Mouse (Mus musculus) midbrain, postnatal 0 days (tissue): Measurements from ENCODE around the gene Nphp4. TPM values are rescaled to one million over a fixed set of nuclear protein-coding genes. Genes with fewer than 3 reads are reported as not detected.

ENCODE experiments used
- ATAC-seq: fragments of 200-750 bp; cut with Nextera tagmentation; 2 replicates; pipeline ENCODE4 v1.8.0; 2017; ENCODE audit warnings: moderate number of reproducible peaks, mild to moderate bottlenecking, moderate TSS enrichment, moderate library complexity; ENCODE audit not compliant: low FRiP score
- DNase-seq: peaks from one replicate; pipeline ENCODE4 v3.0.0-alpha.2; 2015; ENCODE audit warnings: low spot score
- H3K27ac ChIP-seq: fragments of 300-500 bp; sonication (generic); 2 replicates; pipeline ENCODE4 v1.5.1; 2014; ENCODE audit warnings: low read depth, mild to moderate bottlenecking, low read length, mixed read lengths
- H3K27me3 ChIP-seq: fragments of 300-500 bp; sonication (generic); 2 replicates; pipeline ENCODE4 v1.6.1; 2014; ENCODE audit warnings: low read length, control low read depth, mixed read lengths; ENCODE audit not compliant: insufficient read depth
- H3K36me3 ChIP-seq: fragments of 300-500 bp; sonication (generic); 2 replicates; pipeline ENCODE4 v1.6.1; 2014; ENCODE audit warnings: low read length, control low read depth, mixed read lengths; ENCODE audit not compliant: insufficient read depth
- H3K4me1 ChIP-seq: fragments of 300-500 bp; sonication (generic); 2 replicates; pipeline ENCODE4 v1.6.1; 2014; ENCODE audit warnings: mild to moderate bottlenecking, control low read depth, antibody characterized with exemption, low read length, mixed read lengths; ENCODE audit not compliant: insufficient read depth
- H3K4me2 ChIP-seq: fragments of 300-500 bp; sonication (generic); 2 replicates; pipeline ENCODE4 v1.6.1; 2014; ENCODE audit warnings: low read depth, mild to moderate bottlenecking, low read length, mixed read lengths; ENCODE audit not compliant: poor library complexity, severe bottlenecking
- H3K4me3 ChIP-seq: fragments of 300-500 bp; sonication (generic); 2 replicates; pipeline ENCODE4 v1.5.1; 2014; ENCODE audit warnings: low read depth, mild to moderate bottlenecking, low read length, moderate library complexity
- H3K9ac ChIP-seq: fragments of 300-500 bp; sonication (generic); replicated peaks from 2 replicates; pipeline ENCODE4 v1.6.1; 2014; ENCODE audit warnings: mild to moderate bottlenecking, low read length, moderate library complexity, mixed read lengths; ENCODE audit not compliant: poor library complexity, severe bottlenecking
- H3K9me3 ChIP-seq: fragments of 300-500 bp; sonication (generic); 2 replicates; pipeline ENCODE4 v1.6.1; 2016; ENCODE audit warnings: low read length, control low read depth
- CTCF ChIP-seq: IDR thresholded peaks from 2 replicates; pipeline ENCODE4 v1.5.1; 2016; ENCODE audit warnings: antibody characterized with exemption, mild to moderate bottlenecking
- WGBS: fragments of 180-500 bp; shearing (Covaris S2); extraction: QIAGEN DNeasy Blood & Tissue Kit; methylation state at CpG from one replicate; pipeline ENCODE4 v1.1.7; 2014; 5-methylcytosine and 5-hydroxymethylcytosine counted together
- polyA plus RNA-seq: library from polyadenylated mRNA; unstranded; fragments of >200 nt; fragmentation: Nextera tagmentation; extraction: Ambion mirVana; gene quantifications from 2 replicates; pipeline ENCODE4 v1.2.1, GENCODE M21; 2015
- total RNA-seq: library from RNA; depleted of rRNA; stranded (reverse); fragments of >200 nt; gene quantifications from 2 replicates; pipeline ENCODE4 v1.2.3, GENCODE M21; 2014

The Nphp4 gene
- total and polyA plus RNA-seq, 2 experiments from 2014 or later: 4.8 to 12.1 TPM

DNA sequence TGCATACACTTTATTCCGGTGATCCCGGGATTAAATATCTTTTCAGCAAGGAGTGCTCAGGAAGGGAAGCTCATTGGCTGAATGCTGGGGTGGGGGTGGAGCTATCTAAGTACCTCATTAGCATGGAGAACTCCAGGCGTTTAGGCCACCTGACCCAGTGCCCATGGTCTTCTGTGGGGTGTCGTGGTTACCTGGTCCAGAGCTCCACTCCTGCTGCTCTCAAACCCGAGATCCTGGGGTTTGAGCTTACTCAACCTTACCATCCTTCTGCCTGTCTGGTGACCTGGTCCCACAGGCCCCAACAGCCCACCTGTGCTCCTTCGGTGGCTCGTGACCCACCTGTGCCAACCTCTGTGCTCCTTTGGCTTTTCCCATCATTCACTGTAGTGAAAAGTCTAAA is 38.4 kb downstream of the Nphp4 start:
- Histone ChIP-seq H3K27me3 (no peaks in the 10 kb centered on the region), H3K27ac (no peak overlapping the region), H3K4me3 (no peak overlapping the region), H3K4me1 (no peaks in the 10 kb centered on the region), H3K9ac (no peak overlapping the region), H3K36me3 (peaks cover 8% of the 10 kb centered on the region), H3K4me2 (no peak overlapping the region), H3K9me3 (no peaks in the 10 kb centered on the region)
- no peak for TF ChIP-seq CTCF
- DNase-seq (no peak), ATAC-seq (no peak)
- 68% methylated on average over 7 of the region's 7 CpGs for WGBS

DNA sequence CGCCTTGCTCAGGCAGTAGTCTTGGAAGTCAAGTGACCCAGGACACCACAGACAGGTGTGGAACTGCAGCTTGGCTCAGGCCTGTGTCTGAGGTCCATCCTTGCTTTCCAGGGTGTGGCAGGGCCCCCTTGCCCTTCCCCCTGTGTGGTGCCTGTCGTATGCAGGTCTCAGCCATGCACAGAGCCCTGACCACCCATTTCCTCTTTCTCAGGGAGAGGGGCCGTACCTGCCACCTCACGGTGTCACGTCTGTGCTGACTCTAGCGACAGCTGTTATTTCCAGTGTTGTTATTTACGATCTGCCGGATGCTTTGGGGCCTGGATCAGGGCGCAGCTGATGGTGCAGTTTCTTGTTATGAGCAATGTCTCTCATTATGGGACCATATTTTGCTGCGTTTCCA is 42.6 kb downstream of the Nphp4 start:
- ATAC-seq (no peak), DNase-seq (no peak)
- Histone ChIP-seq H3K27ac (no peak overlapping the region), H3K4me1 (no peaks in the 10 kb centered on the region; the same call in 1 of the 2 replicates), H3K36me3 (peaks cover 8% of the 10 kb centered on the region), H3K9me3 (no peaks in the 10 kb centered on the region), H3K9ac (no peak overlapping the region), H3K4me2 (no peak overlapping the region), H3K4me3 (no peak overlapping the region), H3K27me3 (no peaks in the 10 kb centered on the region)
- no peak for TF ChIP-seq CTCF
- WGBS: 92% methylated on average over 10 of the region's 10 CpGs

DNA sequence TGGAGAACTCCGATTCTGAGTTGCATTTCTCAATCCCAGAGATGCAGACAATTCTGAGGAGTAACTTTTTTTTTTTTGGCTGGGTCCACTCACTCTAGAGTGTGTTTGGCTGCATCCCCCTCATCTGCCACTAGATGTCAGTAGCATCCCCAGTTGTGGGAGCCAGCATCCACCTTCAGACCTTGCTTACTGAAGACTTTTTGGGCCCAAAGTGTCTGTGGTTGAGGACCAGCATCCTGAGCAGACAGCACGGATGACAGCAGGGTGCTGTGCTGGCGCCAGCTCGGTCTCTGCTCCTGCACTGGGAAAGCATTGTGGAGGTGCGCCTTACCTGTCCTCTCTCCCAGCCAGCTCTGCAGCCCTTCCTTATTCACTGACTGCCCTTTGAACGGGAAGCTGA is 43.6 kb downstream of the Nphp4 start:
- 0 out of 2 replicates have a peak, but pooled peaks have one; percentile 41 for ATAC-seq
- DNase-seq: peak; percentile 86
- Histone ChIP-seq H3K4me1 (no peaks in the 10 kb centered on the region; the same call in 1 of the 2 replicates), H3K27me3 (no peaks in the 10 kb centered on the region), H3K27ac (no peak overlapping the region), H3K4me2 (no peak overlapping the region), H3K9ac (no peak overlapping the region), H3K4me3 (no peak overlapping the region), H3K36me3 (peaks cover 12% of the 10 kb centered on the region), H3K9me3 (no peaks in the 10 kb centered on the region)
- 33% methylated on average over 6 of the region's 6 CpGs for WGBS
- peak; percentile 97 for TF ChIP-seq CTCF

DNA sequence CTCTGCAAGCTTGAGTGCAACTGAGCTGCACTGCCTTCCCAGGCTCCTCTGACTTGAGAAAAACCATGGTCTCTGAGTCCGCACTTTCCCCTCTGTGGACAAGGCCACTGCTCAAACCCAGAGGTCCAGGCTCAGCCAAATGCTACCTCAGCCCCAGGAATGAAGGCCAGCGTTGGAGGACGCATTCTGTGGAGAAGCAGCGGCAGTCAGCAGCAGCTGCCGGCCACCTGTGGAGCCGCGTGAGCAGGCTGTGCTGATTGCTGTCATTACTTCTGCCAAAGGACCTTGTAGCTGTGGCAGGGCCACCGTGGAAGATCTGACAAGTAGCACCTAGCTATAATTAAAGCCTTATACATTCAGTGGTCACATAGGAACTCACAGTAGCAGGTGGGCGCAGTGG is 56.4 kb downstream of the Nphp4 start:
- DNase-seq (peak; percentile 58), ATAC-seq (no peak)
- no peak for TF ChIP-seq CTCF
- Histone ChIP-seq H3K27me3 (no peaks in the 10 kb centered on the region), H3K4me2 (no peak overlapping the region), H3K36me3 (0 out of 2 replicates have a peak, but pooled peaks cover 3% of the 10 kb centered on the region), H3K4me1 (no peaks in the 10 kb centered on the region), H3K27ac (no peak overlapping the region), H3K4me3 (no peak overlapping the region), H3K9ac (no peak overlapping the region), H3K9me3 (no peaks in the 10 kb centered on the region)
- WGBS: 61% methylated on average over 9 of the region's 9 CpGs

DNA sequence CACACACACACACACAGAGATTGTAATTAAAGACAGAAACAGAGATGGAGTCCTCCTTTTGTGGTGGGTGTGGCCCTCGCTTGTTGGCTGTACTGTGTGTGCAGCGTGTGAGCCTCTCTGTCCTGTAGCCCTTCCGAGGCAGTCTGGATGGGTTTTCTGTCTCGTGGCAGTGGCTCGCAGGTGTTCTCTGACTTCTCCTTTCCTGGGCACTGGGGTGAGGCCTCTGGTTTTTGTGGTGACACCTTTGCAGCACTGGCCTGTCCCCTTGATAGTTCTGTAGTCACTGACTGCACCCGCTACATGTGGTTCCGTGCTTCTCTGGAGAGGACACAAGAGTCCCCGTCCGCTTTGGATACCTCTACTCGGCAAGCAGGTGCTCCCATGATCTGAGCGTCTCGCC is 63.2 kb downstream of the Nphp4 start:
- H3K4me3 ChIP-seq: no peak overlapping the region
- no peaks in the 10 kb centered on the region for H3K4me1 ChIP-seq
- no peak overlapping the region for H3K27ac ChIP-seq
- DNase-seq (no peak), ATAC-seq (no peak)
- TF ChIP-seq CTCF: no peak
- H3K27me3 ChIP-seq: no peaks in the 10 kb centered on the region
- no peak overlapping the region for H3K9ac ChIP-seq
- no peak overlapping the region for H3K4me2 ChIP-seq
- H3K36me3 ChIP-seq: peaks cover 14% of the 10 kb centered on the region
- WGBS: 94% methylated on average over 12 of the region's 12 CpGs
- no peaks in the 10 kb centered on the region for H3K9me3 ChIP-seq

DNA sequence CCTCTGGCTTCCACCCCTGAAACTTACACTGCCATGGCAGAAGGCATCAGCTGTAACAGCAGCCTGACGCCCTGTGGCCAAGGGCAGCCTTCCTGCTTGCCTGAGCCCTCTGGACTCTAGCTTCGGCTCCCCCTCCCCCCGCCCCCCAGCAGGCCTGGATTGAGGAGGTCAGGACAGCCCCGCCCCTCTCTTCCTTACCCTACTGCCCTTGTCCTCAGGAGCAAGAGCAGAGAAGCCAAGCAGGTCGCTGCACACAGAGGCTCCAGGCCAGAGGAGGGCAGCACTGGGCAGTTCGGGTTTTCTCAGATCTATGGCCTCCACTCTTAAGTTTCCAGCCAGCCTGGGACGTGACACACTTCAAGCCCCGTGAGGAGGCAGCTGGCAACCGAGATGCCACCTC is 64.7 kb downstream of the Nphp4 start:
- no peaks in the 10 kb centered on the region for H3K4me1 ChIP-seq
- 27% methylated on average over 9 of the region's 9 CpGs for WGBS
- no peak overlapping the region for H3K27ac ChIP-seq
- no peaks in the 10 kb centered on the region for H3K27me3 ChIP-seq
- H3K4me2 ChIP-seq: no peak overlapping the region
- H3K4me3 ChIP-seq: no peak overlapping the region
- no peaks in the 10 kb centered on the region for H3K9me3 ChIP-seq
- DNase-seq (no peak), ATAC-seq (no peak)
- H3K9ac ChIP-seq: no peak overlapping the region
- peaks cover 14% of the 10 kb centered on the region for H3K36me3 ChIP-seq
- TF ChIP-seq CTCF: peak; percentile 64
